Mouse (Mus musculus) embryo, embryonic 10 days (tissue): Measurements from ENCODE around the gene Pfkm.

Experiments used
- DNase-seq: peaks from one replicate; pipeline ENCODE4 v3.0.0-alpha.2; 2015; ENCODE audit warnings: low spot score

Pfkm gene

DNA sequence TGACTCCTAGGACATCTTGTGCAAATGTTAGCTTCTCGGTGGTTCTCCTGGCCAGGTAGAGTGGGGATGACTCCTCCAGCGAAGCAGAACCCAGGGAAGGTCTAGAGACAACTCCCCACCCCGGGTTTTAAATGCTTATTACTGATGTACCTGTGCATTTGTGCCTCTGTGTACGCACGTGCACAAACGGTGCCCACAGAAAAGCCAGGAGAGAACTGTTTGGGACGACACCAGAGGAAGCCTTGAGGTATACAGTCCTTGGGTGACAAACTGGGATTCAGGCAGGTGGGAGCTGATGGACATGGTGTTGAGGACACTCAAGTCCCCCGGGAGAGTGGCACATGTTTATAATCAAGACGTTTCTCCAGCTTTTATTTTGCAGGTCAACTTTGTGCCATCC is 78.5 kb downstream of the Pfkm start:
- no peak for DNase-seq

DNA sequence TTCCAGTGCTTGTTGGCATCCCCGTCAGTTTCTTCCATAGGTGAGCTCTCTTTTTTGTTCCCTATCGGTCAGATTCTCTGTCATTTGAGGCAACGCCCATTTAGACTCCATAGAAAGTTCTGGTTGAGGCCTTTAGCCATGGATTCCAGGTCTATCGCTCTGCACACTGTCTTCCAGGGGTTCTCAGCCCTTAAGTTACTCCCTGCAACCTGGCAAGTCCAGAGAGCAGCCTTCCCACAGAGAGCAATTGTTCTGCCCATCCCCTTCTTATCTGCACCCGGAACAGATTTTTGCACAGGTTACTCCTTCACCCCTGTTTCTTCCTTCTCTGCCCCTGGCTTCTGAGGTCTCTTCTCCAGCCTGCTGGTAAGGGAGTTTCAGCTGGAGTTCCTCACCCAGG is 79.7 kb downstream of the Pfkm start:
- no peak for DNase-seq

- peak; percentile 78 for DNase-seq
These were observed 81.4 kb downstream of the Pfkm start for GRCm38 (mm10) chr15:98173821-98174220.

GRCm38 (mm10) chr15:98177320-98177719 is 84.9 kb downstream of the Pfkm start:
- DNase-seq: no peak

DNA sequence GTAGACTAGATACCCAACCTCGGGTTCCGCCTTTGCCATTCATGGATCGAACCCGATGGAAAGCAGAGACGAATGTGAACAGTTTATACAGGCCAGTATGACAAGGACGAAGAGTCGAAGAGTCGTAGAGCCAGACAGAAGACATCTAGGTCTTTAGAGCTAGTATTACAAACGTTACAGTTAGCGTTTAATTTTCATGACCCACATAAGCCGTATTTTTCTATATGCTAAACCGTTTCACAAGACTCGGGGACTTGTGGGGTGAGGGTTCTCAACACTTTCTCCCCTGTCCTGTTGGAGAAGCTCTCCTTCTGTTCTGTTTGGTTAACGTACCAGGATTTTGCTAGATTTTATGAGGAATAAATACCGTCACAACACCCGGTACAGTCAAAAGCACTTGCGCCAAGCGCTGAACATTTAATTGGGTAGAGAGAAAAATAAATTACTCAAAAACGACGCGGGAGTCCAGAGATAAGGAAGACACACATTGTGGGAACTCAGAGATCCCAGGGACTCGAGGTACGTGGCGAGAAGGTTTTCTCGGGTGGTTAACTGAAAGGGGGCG is 88.3 kb downstream of the Pfkm start:
- no peak for DNase-seq

- DNase-seq: peak; percentile 96
These were observed 88.8 kb downstream of the Pfkm start for GRCm38 (mm10) chr15:98181132-98181711.
